Mouse (Mus musculus) lung, adult 2 months (tissue): ENCODE measurements around the gene 2810021J22Rik. TPM values are rescaled to one million over a fixed set of nuclear protein-coding genes. Genes with fewer than 3 reads are reported as not detected.

ENCODE experiments used
- DNase-seq: peaks from one replicate; pipeline ENCODE4 v3.0.0; 2022
- H3K4me1 ChIP-seq: fragments of 200-500 bp; 2 replicates; pipeline ENCODE4 v1.6.1; 2011; ENCODE audit warnings: low read length; ENCODE audit not compliant: control insufficient read depth, insufficient read depth
- H3K4me3 ChIP-seq: fragments of 200-500 bp; replicated peaks from 2 replicates; pipeline ENCODE3; 2011; ENCODE audit warnings: low read depth, mild to moderate bottlenecking, control low read depth, low read length; ENCODE audit errors: extremely low read depth
- CTCF ChIP-seq: fragments of 200-500 bp; IDR thresholded peaks from 2 replicates; pipeline ENCODE4 v1.5.1; 2011; ENCODE audit warnings: mild to moderate bottlenecking, low read length, control low read depth; ENCODE audit not compliant: insufficient read depth
- POLR2A ChIP-seq: fragments of 200-500 bp; IDR thresholded peaks from 2 replicates; pipeline ENCODE4 v1.6.1; 2011; ENCODE audit warnings: low read depth, mild to moderate bottlenecking, control low read depth, low read length, borderline replicate concordance; ENCODE audit errors: extremely low read depth
- whole genome bisulfite sequencing: fragments of 180-500 bp; shearing (Covaris S2); methylation state at CpG from one replicate; pipeline ENCODE4 v1.1.7; 2018; 5-methylcytosine and 5-hydroxymethylcytosine counted together
- polyA plus RNA-seq: library from polyadenylated mRNA; depleted of rRNA; stranded (reverse); fragments of >200 nt; gene quantifications from 2 replicates; pipeline ENCODE4 v1.2.3, GENCODE M21; 2012

Gene 2810021J22Rik
- polyA plus RNA-seq, 1 experiment, result 3.9 TPM

- no peak for TF ChIP-seq POLR2A
- TF ChIP-seq CTCF, result no peak
- no peak overlapping the region for H3K4me3 ChIP-seq
- H3K4me1 ChIP-seq, result peaks cover 4% of the 10 kb centered on the region
- WGBS, result 76% methylated on average over 4 of the region's 4 CpGs
- no peak for DNase-seq
Measured at GRCm38 (mm10) chr11:58870961-58871360, 3.9 kb downstream of the 2810021J22Rik start.

DNA sequence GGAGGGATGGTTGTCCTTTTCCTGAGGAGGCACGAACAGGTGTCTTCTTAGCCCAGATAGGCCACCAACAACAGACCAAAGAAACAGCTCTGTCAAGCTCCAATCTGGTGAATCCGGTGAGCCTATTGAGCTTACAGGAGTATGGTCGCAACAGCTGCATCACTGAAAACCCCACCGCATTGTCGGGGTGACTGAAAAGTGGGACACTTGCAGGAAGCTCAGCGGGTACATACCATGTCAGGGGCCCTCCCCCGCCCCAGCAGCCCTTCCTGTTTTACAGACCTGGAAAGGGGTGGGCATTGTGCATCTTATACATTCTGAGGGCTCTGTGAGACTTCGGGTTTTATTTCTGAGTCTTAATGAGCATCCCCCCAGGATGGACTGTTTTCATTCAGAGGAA lies 16.7 kb downstream of the 2810021J22Rik start:
- H3K4me1 ChIP-seq, result no peaks in the 10 kb centered on the region
- no peak for TF ChIP-seq POLR2A
- 67% methylated on average over 8 of the region's 8 CpGs for WGBS
- DNase-seq, result no peak
- H3K4me3 ChIP-seq, result no peak overlapping the region

DNA sequence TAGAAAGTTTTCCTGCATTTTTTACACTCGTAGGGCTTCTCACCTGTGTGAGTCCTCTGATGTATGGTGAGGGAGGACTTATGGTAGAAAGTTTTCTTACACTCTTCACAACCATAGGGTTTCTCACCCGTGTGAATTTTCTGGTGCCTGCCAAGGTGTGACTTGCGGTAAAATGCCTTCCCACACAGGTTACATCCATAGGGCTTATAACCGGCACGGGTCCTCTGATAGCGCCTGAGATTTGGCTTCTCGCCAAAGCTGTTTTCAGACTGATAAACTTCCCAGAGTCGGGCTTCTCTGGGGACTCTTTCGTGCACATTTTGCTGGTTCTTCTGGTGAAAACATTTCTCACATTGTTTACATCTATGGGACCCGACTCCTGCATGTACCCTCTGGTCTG lies 23.5 kb downstream of the 2810021J22Rik start:
- Histone ChIP-seq H3K4me1 (no peaks in the 10 kb centered on the region), H3K4me3 (no peak overlapping the region)
- WGBS, result 73% methylated on average over 10 of the region's 10 CpGs
- no peak for DNase-seq
- TF ChIP-seq CTCF (no peak), POLR2A (no peak)

GRCm38 (mm10) chr11:58894456-58894855 lies 27.4 kb downstream of the 2810021J22Rik start:
- no peak for DNase-seq
- no peak for TF ChIP-seq POLR2A
- no peak for TF ChIP-seq CTCF
- Histone ChIP-seq H3K4me1 (peaks cover 7% of the 10 kb centered on the region), H3K4me3 (no peak overlapping the region)
- 78% methylated on average over 6 of the region's 6 CpGs for WGBS

DNA sequence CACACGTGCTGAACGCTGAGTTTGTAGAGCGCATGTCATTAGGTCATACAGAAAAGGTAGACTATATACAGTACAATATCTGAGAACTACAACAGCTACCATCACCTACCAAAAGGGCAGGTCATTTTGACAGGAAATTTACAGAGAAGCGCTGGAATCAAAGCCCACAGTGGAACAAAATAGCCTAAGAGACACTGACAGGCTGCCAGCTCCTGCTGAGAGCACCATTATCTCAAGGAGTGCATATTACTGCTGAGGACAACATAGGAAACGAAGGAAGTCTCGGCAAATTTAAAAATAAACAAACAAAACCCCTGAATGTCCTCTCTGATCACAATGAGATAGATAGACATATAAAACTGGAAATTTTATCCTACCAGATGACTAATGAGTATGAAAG lies 30.5 kb downstream of the 2810021J22Rik start:
- H3K4me3 ChIP-seq, result no peak overlapping the region
- TF ChIP-seq CTCF, result no peak
- no peak for TF ChIP-seq POLR2A
- no peak for DNase-seq
- peaks cover 7% of the 10 kb centered on the region for H3K4me1 ChIP-seq
- WGBS, result 54% methylated on average over 6 of the region's 6 CpGs

DNA sequence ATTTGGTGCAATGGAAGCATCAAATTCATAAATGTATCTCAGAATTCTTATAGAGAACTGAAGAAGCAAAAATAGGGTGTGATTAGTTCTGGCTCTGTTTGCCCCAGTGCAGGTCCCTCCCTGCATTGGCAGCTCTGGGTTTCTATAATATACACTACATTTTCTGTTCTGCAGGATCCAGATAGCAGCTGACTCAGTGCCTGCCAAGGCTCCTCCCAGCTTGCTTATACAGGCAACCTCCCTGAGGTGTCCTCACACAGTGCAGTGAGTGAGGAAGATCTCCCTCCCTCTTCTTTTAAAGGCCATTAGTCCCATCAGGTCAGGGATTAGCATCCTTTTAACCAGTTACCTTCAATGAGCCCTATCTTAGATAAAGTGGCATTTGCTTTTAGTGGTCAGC lies 34.1 kb downstream of the 2810021J22Rik start:
- Histone ChIP-seq H3K4me1 (peaks cover 10% of the 10 kb centered on the region), H3K4me3 (no peak overlapping the region)
- TF ChIP-seq POLR2A, result no peak
- DNase-seq, result no peak

DNA sequence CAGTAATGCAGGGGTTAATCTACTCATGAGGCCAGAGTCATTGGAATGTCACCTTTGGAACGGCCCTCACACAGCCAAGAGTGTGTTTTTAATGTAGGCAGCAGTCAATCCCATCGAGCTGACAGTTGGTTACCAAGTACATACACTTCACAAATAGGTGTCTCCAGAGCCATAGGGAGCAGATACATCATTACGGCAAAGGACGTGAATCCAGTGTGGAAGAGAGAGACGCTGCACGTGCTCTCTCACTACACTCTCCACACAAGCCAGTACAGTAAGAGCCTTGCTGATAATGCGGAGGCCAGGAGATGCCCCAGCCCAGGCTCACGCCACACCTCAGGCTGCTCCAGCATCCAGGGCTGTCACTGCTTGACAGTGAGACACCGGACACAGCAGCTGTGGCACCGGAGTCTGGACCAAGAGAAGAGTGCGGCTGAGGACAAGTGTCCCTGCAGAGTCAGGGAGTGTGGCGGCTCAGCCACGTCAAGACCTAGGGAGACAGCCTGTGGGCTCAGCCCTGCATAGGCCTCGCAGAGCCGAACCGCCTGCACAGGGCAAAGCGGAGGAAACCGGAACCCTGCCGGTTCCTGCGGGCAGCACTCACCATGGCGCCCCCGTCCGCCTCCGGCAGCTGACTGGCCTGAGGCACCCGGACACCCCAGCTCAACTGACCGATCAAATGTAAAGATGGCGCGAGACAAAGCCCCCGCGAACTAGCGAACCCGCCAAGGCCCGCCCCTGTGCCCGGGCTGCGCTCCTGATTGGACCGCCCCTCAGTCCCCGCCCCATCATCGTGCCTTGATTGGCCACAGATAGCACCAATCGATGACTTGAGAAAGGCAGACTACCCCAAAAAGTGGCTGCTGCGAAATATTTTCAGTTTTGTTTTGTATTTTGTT lies 36.7 kb downstream of the 2810021J22Rik start, which contains the start of gene Zfp39:
Gene Zfp39 (minus strand): TSS at position 715 of the 899 bp plus-strand sequence.
- Histone ChIP-seq H3K4me1 (peaks cover 3% of the 10 kb centered on the region), H3K4me3 (peak within 1 kb of the TSS; percentile 99)
- peak; percentile 98 for DNase-seq
- TF ChIP-seq POLR2A (peak; percentile 87), CTCF (no peak)
- under 1% methylated on average over 40 of the region's 40 CpGs for WGBS

DNA sequence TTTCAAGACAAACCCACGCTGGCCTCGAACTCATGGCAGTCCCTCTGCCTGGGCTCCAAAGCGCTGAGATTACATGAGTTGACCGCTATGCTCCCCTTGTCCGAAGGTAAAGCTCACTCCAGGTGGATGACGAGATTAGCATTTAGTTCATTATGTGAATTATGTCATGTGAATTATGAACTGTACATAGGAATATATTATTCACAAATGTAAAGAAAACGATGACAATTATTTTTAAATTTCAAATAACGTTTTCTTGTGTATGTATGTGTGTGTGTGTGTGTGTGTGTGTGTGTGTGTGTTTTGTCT lies 37.3 kb downstream of the 2810021J22Rik start:
- no peak for DNase-seq
- Histone ChIP-seq H3K4me3 (peak overlapping the region; percentile 99), H3K4me1 (peaks cover 3% of the 10 kb centered on the region)
- TF ChIP-seq POLR2A (no peak), CTCF (no peak)
- WGBS, result under 1% methylated on average over 8 of the region's 8 CpGs

GRCm38 (mm10) chr11:58904838-58905237 lies 37.8 kb downstream of the 2810021J22Rik start:
- DNase-seq, result no peak
- 53% methylated on average over 6 of the region's 6 CpGs for WGBS
- TF ChIP-seq POLR2A (no peak), CTCF (no peak)
- Histone ChIP-seq H3K4me1 (peaks cover 3% of the 10 kb centered on the region), H3K4me3 (no peak overlapping the region)

DNA sequence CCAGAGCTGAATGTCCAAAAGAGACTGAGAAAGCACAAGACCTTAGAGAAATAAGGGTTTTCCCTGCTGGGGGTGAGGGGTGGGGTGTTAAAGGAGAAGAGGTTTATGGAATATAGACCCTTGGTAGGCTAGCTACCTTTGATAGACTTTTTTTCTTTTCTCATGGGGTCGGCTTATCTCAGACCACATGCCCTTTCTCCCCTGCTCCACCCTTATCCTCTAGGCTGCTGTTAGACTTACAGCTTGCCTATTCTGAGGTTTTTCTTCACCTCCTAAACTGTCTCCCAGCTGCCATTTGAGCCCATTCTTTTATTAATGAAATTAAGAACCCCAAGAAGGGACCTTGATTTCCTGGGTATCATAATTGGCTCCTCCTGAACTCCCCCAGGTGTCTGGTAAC lies 46.8 kb downstream of the 2810021J22Rik start:
- 76% methylated on average over 1 of the region's 1 CpGs for WGBS
- TF ChIP-seq CTCF (no peak), POLR2A (no peak)
- no peak overlapping the region for H3K4me3 ChIP-seq
- H3K4me1 ChIP-seq, result peaks cover 3% of the 10 kb centered on the region
- no peak for DNase-seq
